Mouse (Mus musculus): ENCODE data around the gene Cck.

DNA sequence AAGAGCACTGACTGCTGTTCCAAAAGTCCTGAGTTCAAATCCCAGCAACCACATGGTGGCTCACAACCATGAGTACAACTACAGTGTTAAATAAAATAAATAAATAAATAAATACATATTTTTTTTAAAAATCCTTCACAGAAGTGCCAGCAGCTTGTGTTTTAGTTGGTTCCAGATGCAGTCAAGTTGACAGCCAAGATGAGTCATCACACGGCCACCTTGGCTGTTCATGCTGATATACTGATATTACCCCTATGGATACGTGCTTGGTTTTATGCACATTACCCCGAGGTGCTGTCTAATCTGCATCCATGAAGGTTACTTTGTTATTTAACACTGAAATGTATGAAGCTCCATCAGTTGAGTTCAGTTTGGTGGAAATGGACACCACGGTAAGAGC is 16.4 kb upstream of the Cck start:
- TF ChIP-seq MAFK (IDR thresholded peaks at IDR 0.05; ENCODE audit: insufficient read depth, low read depth, low read length) (no peak), CHD2 (IDR thresholded peaks at IDR 0.05; ENCODE audit: low read depth, low read length) (no peak), ZNF384 (IDR thresholded peaks at IDR 0.05; ENCODE audit: low read depth, low read length) (no peak), ZC3H11A (IDR thresholded peaks at IDR 0.05; ENCODE audit: borderline replicate concordance, low read depth, low read length) (no peak), HCFC1 (IDR thresholded peaks at IDR 0.05; ENCODE audit: borderline replicate concordance, insufficient read depth, low read length) (no peak)

Data from ES-E14 (cell line).